Mouse (Mus musculus) thymus, postnatal 0 days (tissue): ENCODE measurements around the gene Ptchd1. TPM values are rescaled to one million over a fixed set of nuclear protein-coding genes. Genes with fewer than 3 reads are reported as not detected.

Experiments
- DNase-seq: peaks from one replicate; pipeline ENCODE4 v3.0.0-alpha.2; 2015; ENCODE audit warnings: low spot score
- polyA plus RNA-seq: library from polyadenylated mRNA; unstranded; fragments of >200 nt; fragmentation: Nextera tagmentation; extraction: Ambion mirVana; gene quantifications from 2 replicates; pipeline ENCODE4 v1.2.1, GENCODE M21; 2015

Ptchd1 gene
- polyA plus RNA-seq: 0.10 and 0.13 TPM in 2 replicates

- DNase-seq: no peak
These were observed at the start of gene Ptchd1 for GRCm38 (mm10) chrX:155623701-155624281. Ptchd1 (minus strand) TSS chrX:155623814.

DNA sequence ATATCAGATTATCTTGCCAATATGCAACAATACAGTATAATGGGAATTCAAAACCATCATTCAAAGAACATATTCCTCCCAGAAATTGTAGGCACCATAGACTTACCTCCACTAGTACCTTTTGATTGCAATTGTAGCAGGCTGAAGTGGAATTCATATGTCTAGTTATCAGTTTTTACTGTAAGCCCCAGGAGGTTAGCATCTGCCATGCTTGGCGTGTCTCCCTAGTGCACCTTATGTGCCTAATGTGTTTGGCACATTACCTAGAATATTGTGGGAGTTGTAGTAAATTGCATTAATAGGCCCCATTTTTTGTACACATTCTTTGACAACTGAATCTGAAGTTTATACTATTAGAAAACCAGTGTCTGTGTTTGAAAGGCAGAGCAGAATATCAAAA is 34.4 kb upstream of the Ptchd1 start:
- DNase-seq: no peak

DNA sequence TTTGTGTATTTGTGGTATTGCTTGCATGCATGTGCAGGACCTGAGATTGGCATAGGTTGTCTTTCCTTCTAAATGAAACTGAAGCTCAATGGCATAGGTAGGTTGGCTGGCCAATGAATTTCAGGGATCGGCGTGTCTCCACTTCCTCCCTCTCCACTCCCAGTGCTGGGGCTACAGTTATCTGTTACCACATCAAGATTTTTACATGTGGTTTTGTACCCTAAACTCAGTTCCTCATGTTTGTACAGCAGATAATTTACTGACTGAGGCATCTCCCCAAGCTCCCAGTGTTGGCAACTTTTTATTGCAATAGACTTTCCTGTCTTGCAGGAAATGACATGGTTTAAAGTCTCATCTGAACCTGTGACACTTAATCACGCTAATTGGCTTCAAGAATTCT is 22.4 kb upstream of the Ptchd1 start:
- no peak for DNase-seq

DNA sequence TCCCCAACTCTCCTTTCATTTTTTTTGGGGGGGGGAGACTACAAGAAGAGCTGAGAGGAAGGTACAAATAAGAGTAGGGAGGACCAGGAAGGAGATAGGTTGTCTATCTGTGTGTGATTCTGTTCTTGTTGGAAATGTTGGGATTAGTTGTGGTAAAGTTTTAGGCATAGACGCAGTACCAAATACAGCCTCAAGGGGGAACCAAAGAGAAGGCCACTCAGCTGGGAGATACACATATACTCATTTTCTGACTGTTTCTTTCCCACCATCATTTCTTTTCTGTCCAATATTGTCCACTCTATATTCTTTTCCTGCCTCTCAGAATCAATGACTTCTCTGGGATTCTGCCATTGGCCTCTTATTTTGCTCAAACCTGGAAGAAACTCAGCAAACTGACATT is 20.4 kb upstream of the Ptchd1 start:
- no peak for DNase-seq

DNA sequence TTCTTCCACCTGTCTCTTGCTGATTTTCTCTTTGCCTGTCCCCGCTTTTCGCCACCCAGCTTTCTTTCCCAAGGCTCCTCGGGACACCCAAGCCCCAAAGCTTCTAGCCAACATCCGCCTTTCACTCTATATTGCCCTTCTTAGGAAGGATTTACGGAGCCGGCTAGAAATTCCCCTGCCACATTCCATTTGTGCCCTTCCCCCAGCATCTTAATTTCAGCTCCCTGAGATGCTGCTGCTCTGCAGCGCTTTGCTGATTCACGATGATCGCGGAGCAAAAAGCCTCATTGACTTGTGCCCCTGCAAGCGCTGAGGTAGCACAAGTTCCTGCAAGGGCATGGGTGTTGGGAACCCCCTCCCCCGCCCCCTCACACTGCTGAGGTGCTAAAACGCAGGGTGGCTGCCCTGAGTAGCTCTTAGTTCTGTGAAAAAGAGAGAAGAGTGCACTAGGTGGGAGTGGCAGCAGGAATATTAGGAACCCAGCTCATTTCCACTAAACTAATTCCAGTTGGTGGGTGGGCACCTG is 2.1 kb upstream of the Ptchd1 start:
- DNase-seq: no peak

DNA sequence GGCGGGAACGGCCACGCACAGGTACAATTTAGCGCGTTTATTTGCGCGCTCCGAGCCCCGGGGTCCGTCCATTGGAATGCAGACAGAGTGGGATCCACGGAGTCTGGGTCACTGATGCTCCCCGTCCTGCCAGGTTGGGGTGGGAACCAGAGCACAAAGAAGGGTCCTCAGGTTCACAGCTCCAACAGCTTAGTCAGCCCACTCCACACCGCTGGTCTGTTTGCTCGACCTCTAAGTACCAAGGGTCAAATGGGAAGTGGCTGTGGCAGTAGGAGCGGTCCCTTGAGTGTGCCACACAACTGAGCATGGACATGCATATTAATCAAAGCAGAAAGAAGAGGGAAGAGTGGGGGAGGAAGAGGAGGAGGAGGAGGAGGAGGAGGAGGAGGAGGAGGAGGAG is 1.3 kb upstream of the Ptchd1 start:
- DNase-seq: no peak

DNA sequence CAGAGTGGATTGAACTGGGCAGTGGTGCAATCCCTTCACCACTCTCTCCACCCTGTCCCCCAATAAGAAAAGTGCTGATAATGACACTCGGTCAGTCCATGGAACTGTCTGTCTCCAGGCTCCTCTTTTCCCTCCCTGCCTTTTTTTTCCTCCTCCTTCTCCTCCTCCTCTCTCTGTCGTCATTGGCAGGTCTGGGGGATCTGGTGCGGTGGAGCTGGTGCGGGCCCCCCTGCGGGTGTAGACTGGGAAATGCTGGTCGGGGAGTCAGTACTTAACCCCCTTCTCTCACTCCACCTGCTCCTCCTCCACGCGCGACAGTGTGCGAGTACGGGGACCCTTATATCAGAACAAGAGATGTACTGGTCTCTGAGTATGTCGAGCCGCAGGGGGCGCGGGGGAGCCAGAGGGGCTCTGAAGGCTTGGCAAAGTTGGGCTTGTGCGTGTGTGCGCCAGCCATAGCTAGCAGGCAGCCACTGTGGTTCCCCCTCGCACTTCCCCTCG is 777 bp upstream of the Ptchd1 start, which contains the start of gene Gm15155:
Gene Gm15155 (plus strand): TSS at position 401 of the 501 bp plus-strand sequence.
- DNase-seq: no peak

GRCm38 (mm10) chrX:155622961-155623599 is 534 bp downstream of the Ptchd1 start:
- no peak for DNase-seq

- no peak for DNase-seq
These were observed 1.1 kb downstream of the Ptchd1 start for GRCm38 (mm10) chrX:155622527-155622926.

DNA sequence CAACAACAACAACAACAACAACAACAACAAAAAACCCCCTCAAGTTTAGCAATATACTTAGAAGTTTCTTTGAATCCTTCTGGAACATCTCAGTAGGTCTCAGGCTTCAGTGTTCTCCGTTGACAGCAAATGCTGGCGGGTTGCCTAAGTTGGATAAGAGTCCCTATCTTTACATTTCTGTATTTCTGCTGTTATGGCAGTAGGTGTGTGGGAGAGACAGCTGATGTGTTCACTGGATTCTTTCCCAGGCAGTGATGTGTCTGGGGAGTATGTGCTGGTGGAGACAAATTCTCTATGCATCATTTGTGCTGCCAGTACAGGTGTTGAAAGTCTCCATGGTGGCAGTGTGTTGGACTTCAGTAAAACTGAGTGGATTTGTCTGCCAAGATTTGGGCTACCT is 22.4 kb downstream of the Ptchd1 start:
- DNase-seq: no peak

- no peak for DNase-seq
These were observed 27.2 kb downstream of the Ptchd1 start for GRCm38 (mm10) chrX:155596390-155596789.

DNA sequence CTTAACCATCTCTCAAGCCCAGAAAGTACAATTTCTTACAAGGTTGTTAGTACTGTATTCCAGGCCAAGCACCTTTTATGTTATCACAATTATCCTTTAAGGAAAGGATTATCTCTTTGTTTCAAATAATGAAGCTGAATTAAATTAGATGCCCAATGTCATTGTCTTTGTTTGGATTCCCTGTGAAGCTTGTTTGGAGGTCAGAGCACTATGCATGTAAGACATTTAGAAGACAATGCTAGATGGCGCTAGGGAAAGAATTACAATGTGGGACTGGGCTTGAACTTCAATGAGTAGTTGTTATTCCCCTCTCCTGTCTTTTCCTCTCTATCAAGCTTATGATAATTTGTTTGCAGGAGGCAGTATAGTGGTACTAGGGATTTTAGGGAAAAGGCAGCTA is 28.9 kb downstream of the Ptchd1 start:
- no peak for DNase-seq

- no peak for DNase-seq
These were observed 31.1 kb downstream of the Ptchd1 start for GRCm38 (mm10) chrX:155592467-155592866.

DNA sequence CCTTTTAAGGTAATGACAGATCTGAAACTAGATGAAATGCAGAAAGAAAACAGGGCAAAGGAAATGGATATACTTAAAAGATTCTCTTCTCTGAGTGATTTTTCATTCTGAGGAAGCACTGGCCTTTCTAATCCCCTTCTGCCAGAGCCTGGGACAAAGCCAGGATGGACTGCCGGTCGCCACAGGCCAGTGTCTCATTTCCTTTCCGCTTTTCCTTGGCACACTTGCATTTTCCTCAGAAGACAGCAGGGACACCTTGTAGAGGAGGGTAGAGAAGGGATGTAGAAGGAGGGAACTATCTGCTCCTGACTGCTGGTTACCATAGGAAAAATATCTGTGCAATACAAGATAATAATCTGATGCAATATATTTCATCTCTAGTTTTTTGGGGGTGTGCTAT is 32.1 kb downstream of the Ptchd1 start:
- no peak for DNase-seq

DNA sequence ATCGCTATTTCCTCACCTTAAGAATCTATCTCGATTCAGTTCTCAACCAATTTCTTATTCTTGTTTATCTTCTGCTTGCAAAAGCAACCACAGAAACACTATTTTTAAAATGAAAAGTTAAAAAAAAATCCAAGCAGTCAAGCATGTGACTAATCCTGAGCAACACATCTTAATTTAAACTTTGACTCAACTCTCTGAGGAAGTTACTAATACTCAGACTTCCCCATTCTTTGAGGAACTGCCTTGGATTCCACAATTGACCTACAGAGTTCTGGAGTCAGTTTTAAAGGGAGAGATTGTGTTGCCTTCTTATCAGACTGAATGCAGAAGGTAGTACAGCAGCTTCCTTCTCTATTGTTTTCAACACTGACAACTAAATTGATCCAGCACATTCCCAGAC is 39.0 kb downstream of the Ptchd1 start:
- no peak for DNase-seq

DNA sequence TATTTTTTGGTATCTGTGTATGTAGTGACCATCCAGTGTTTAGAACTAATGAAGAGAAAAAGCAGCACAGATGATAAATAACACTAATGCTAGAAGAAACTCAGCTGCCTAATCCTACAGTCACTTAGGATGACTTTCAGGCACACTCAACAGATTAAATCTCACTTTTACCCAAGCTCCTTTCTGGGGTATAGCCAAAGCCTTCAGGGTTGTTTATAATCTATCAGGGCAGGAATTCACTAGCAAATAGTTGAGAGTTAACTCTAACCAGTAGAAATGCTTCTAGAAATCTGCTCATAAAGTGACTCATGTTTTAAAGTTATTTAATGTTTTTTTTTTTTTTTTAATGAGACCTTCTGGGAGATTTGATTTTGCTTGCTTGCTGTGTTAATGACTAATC is 43.8 kb downstream of the Ptchd1 start:
- no peak for DNase-seq

DNA sequence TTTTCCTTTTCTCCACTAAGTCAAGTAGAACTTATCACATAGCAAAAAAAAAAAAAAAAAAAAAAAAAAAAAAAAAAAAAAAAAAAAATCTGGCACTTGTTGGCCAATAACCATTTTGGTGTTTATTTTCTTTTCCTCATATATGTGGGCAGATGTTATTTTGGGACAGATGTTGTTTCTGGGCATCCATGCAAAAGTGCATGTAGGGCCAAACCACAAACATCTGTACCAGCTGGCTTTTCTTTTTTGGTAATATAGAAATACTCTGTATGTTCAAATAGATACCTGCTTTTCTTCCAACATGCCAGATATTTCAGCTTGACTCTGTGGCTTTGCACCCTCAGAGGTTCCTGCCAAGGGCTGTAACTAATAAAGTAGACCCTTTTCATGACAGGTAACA is 51.2 kb downstream of the Ptchd1 start:
- DNase-seq: no peak

GRCm38 (mm10) chrX:155543780-155544179 is 79.8 kb downstream of the Ptchd1 start:
- no peak for DNase-seq

Other genes with a start within 250 kb of the Ptchd1 start
- gene Gm15155, start 927 bp upstream of the Ptchd1 start, polyA plus RNA-seq: not detected in 2 replicates